8 mouse cellular contexts compared by ENCODE assay signal in the genomic region with DNA sequence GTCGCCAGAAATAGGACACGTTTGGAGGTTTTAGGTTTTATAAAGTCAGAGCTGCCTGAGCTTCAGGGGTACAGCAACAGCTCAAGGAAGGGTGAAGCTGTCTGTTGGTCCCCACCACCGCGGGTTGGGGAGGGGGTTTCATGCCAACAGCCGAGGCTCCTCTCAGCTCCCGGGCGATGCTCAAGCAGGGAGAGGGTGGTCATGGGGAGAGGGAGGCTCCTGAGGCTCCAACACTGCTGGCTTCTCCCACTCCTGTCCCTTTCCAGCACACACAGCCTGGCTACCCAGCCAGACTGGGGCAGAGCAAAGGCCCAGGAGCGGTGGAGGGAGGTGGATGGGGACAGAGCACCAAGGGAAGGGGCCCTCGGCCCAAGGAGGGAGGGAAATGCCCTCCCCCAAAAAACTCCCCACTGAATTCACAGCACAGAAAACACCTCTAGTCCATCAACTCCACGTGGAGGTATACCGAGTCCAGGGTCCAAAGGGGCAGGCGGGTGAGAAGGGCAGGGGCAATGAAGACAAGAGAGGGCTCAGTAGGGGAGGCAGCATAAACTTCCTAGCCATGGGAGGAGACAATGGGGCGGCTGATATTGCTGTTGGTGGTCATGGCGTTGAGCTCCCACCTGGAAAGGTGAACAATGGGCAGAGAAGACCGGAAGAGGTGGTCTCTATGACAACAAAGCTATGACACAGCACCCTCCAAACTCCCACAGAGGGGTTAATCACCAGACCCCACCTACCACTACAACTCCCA. TPM values are rescaled to one million over a fixed set of nuclear protein-coding genes. Genes with fewer than 3 reads are reported as not detected.
DNase-seq lines count a peak whose midpoint lies in the region; ATAC-seq and TF ChIP-seq lines count a peak whose summit lies in the region.

No protein-coding gene starts in this region.

- peak overlapping the region; percentile 14 for H3K4me3 ChIP-seq in kidney, adult 2 months (ENCODE audit: insufficient read depth, low read depth, low read length)
- peak overlapping the region; percentile 72 for H3K4me3 ChIP-seq in bone marrow macrophage, adult 2 months (ENCODE audit: insufficient read depth, low read length)
- H3K4me3 ChIP-seq in hindbrain, embryonic 15.5 days = peak overlapping the region; percentile 84
- peak overlapping the region; percentile 71 for H3K4me3 ChIP-seq in midbrain, embryonic 15.5 days

- DNase-seq in kidney, adult 2 months = no peak
- no peak for DNase-seq in kidney, adult 18-20 months
- DNase-seq in urinary bladder, postnatal 4 days (ENCODE audit: low spot score in 2 of 2) = no peak
- DNase-seq in adipocyte (ENCODE audit: low spot score) = no peak
- DNase-seq in left cerebral cortex, adult 11 months (ENCODE audit: low spot score) = no peak

- ATAC-seq in hindbrain, embryonic 15.5 days (ENCODE audit: low FRiP score, low read depth) = peak; percentile 17
- ATAC-seq in midbrain, embryonic 15.5 days (replicated peaks) = peak; percentile 48

- TF ChIP-seq POLR2A in kidney, adult 2 months (IDR thresholded peaks at IDR 0.05; ENCODE audit: low read depth, low read length) = no peak
- TF ChIP-seq POLR2A in bone marrow macrophage, adult 2 months (IDR thresholded peaks at IDR 0.05; ENCODE audit: borderline replicate concordance, low read depth, low read length) = no peak

- peaks cover 12% of the 10 kb centered on the region; the same call in 1 of the 2 replicates for H3K4me1 ChIP-seq in kidney, adult 2 months (ENCODE audit: control insufficient read depth, insufficient read depth, low read length)
- H3K4me1 ChIP-seq in bone marrow macrophage, adult 2 months (ENCODE audit: control insufficient read depth, insufficient read depth, low read length) = peaks cover 10% of the 10 kb centered on the region
- H3K4me1 ChIP-seq in hindbrain, embryonic 15.5 days (replicated peaks) = peaks cover 40% of the 10 kb centered on the region
- peaks cover 32% of the 10 kb centered on the region for H3K4me1 ChIP-seq in midbrain, embryonic 15.5 days

- TF ChIP-seq CTCF in kidney, adult 2 months (conservative IDR thresholded peaks at IDR 0.05; ENCODE audit: insufficient read depth, insufficient read length, low read depth, low read length) = no peak
- TF ChIP-seq CTCF in bone marrow macrophage, adult 2 months (IDR thresholded peaks at IDR 0.05; ENCODE audit: low read depth, low read length) = no peak

- 17% methylated on average over 15 of the region's 15 CpGs for WGBS in kidney, adult 2 months
- 21% methylated on average over 15 of the region's 15 CpGs for WGBS in hindbrain, embryonic 15.5 days
- 18% methylated on average over 15 of the region's 15 CpGs for WGBS in midbrain, embryonic 15.5 days

- peak overlapping the region; percentile 91 for H3K4me2 ChIP-seq in hindbrain, embryonic 15.5 days
- H3K4me2 ChIP-seq in midbrain, embryonic 15.5 days = peak overlapping the region; percentile 78

- H3K9me3 ChIP-seq in hindbrain, embryonic 15.5 days = no peaks in the 10 kb centered on the region
- H3K9me3 ChIP-seq in midbrain, embryonic 15.5 days = no peaks in the 10 kb centered on the region

- no peaks in the 10 kb centered on the region for H3K27me3 ChIP-seq in kidney, adult 2 months (replicated peaks; ENCODE audit: control insufficient read depth, insufficient read depth, low read length)
- no peaks in the 10 kb centered on the region for H3K27me3 ChIP-seq in hindbrain, embryonic 15.5 days
- H3K27me3 ChIP-seq in midbrain, embryonic 15.5 days (replicated peaks) = no peaks in the 10 kb centered on the region

- H3K9ac ChIP-seq in hindbrain, embryonic 15.5 days = peak overlapping the region; percentile 39
- H3K9ac ChIP-seq in midbrain, embryonic 15.5 days = peak overlapping the region; percentile 5

- H3K27ac ChIP-seq in kidney, adult 2 months (ENCODE audit: insufficient read depth, low read depth, low read length) = no peak overlapping the region
- 0 out of 2 replicates have a peak overlapping the region, but pooled peaks have one; percentile 7 for H3K27ac ChIP-seq in bone marrow macrophage, adult 2 months (ENCODE audit: insufficient read depth, low read depth, low read length)
- peak overlapping the region; percentile 75 for H3K27ac ChIP-seq in hindbrain, embryonic 15.5 days (replicated peaks)
- peak overlapping the region; percentile 65 for H3K27ac ChIP-seq in midbrain, embryonic 15.5 days

- no peaks in the 10 kb centered on the region; the same call in 1 of the 2 replicates for H3K36me3 ChIP-seq in kidney, adult 2 months (ENCODE audit: control insufficient read depth, insufficient read depth, low read length)
- H3K36me3 ChIP-seq in hindbrain, embryonic 15.5 days = peaks cover 37% of the 10 kb centered on the region
- peaks cover 27% of the 10 kb centered on the region for H3K36me3 ChIP-seq in midbrain, embryonic 15.5 days (replicated peaks)

RNA-seq across cellular contexts. Expression of a gene that starts 0.6 kb away (rescaled TPM):
- polyA plus RNA-seq in kidney, adult 2 months (2012; rRNA removed) = 37.1 and 41.1 TPM in 2 replicates
- 25.8 and 27.7 TPM in 2 replicates for polyA plus RNA-seq in bone marrow macrophage, adult 2 months (2012; ENCODE audit: insufficient read depth, insufficient read length, missing spikeins)
- polyA plus RNA-seq in hindbrain, embryonic 15.5 days (2015; fragmentation: Nextera tagmentation; extraction: Ambion mirVana) = 53.0 TPM in 2 replicates
- 49.9 and 50.8 TPM in 2 replicates for polyA plus RNA-seq in midbrain, embryonic 15.5 days (2015; fragmentation: Nextera tagmentation; extraction: Ambion mirVana)

RNA-seq across cellular contexts. Expression of a gene that starts 3.9 kb away (rescaled TPM):
- polyA plus RNA-seq in kidney, adult 2 months (2012; rRNA removed) = 89.2 and 99.3 TPM in 2 replicates
- 69.3 and 70.9 TPM in 2 replicates for polyA plus RNA-seq in bone marrow macrophage, adult 2 months (2012; ENCODE audit: insufficient read depth, insufficient read length, missing spikeins)
- 291 and 302 TPM in 2 replicates for polyA plus RNA-seq in hindbrain, embryonic 15.5 days (2015; fragmentation: Nextera tagmentation; extraction: Ambion mirVana)
- polyA plus RNA-seq in midbrain, embryonic 15.5 days (2015; fragmentation: Nextera tagmentation; extraction: Ambion mirVana) = 277 and 304 TPM in 2 replicates

RNA-seq across cellular contexts. Expression of a gene that starts 6.0 kb away (rescaled TPM):
- polyA plus RNA-seq in kidney, adult 2 months (2012; rRNA removed) = 88.6 and 90.6 TPM in 2 replicates
- polyA plus RNA-seq in bone marrow macrophage, adult 2 months (2012; ENCODE audit: insufficient read depth, insufficient read length, missing spikeins) = 50.3 and 52.9 TPM in 2 replicates
- 168 and 179 TPM in 2 replicates for polyA plus RNA-seq in hindbrain, embryonic 15.5 days (2015; fragmentation: Nextera tagmentation; extraction: Ambion mirVana)
- 172 and 180 TPM in 2 replicates for polyA plus RNA-seq in midbrain, embryonic 15.5 days (2015; fragmentation: Nextera tagmentation; extraction: Ambion mirVana)

RNA-seq across cellular contexts. Expression of a gene that starts 24.6 kb away (rescaled TPM):
- polyA plus RNA-seq in kidney, adult 2 months (2012; rRNA removed) = 30.2 and 34.0 TPM in 2 replicates
- 14.5 and 15.4 TPM in 2 replicates for polyA plus RNA-seq in bone marrow macrophage, adult 2 months (2012; ENCODE audit: insufficient read depth, insufficient read length, missing spikeins)
- polyA plus RNA-seq in hindbrain, embryonic 15.5 days (2015; fragmentation: Nextera tagmentation; extraction: Ambion mirVana) = 38.4 and 43.8 TPM in 2 replicates
- polyA plus RNA-seq in midbrain, embryonic 15.5 days (2015; fragmentation: Nextera tagmentation; extraction: Ambion mirVana) = 44.7 and 46.3 TPM in 2 replicates

RNA-seq across cellular contexts. Expression of a gene that starts 28.7 kb away (rescaled TPM):
- polyA plus RNA-seq in kidney, adult 2 months (2012; rRNA removed) = 116 and 134 TPM in 2 replicates
- 38.2 and 39.9 TPM in 2 replicates for polyA plus RNA-seq in bone marrow macrophage, adult 2 months (2012; ENCODE audit: insufficient read depth, insufficient read length, missing spikeins)
- 64.3 TPM in 2 replicates for polyA plus RNA-seq in hindbrain, embryonic 15.5 days (2015; fragmentation: Nextera tagmentation; extraction: Ambion mirVana)
- 60.6 and 74.5 TPM in 2 replicates for polyA plus RNA-seq in midbrain, embryonic 15.5 days (2015; fragmentation: Nextera tagmentation; extraction: Ambion mirVana)

Comparison
In these comparisons a context has a peak if more than half of its experiments do, and no peak if none do; other contexts are left out.
1. H3K4me3 ChIP-seq: peak in every context shown above with its lines; median percentile 84 in hindbrain, embryonic 15.5 days; 72 in bone marrow macrophage, adult 2 months; 71 in midbrain, embryonic 15.5 days; 14 in kidney, adult 2 months.